Mouse (Mus musculus) c-Kit-positive CD71-negative TER-119-negative erythroid progenitor cells, embryonic 14.5 days (primary cell): ENCODE data around the gene Plcg2.

Source experiments
- DNase-seq: peaks from one replicate; pipeline ENCODE4 v3.0.0-alpha.2; 2013; ENCODE audit warnings: low read depth

Gene Plcg2

DNA sequence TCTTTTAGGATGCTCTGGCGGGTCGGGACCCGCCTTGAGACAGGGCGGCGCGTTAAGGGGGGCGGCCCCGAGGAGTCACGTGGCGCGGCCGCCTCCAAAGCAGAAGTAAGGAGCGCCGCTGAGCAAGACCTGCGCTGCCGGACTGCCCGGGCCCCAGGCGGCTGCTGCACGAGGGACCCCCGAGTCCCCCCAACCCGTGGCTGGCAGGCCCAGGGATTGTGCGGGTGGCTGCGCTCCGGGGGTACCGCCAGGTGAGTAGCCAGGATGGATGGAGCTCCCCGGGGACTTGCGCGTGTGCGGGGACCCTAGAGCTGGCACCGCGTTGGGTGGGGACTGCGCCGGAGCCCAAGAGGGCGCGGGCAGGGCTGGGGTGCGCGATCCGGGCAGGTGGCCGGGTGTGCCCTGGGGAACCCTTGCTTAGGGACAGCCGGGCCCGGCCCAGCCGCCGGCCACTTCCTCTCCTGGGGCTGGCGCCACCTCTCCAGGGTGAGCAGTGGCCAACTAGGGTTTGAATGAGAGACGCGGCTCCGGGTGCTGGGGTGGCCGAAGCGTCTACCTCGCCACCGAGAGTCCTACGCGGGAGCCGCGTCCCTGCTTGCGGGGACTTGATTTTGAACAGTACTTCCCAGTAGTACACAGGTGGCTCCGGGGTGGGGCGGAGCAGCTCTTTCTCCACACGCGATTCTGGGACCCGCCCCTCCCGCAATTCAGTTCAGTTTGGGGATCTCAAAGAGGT is at the start of gene Plcg2:
TSS of gene Plcg2 (plus strand) at position 113 of the 736 bp plus-strand sequence.
- DNase-seq: no peak

DNA sequence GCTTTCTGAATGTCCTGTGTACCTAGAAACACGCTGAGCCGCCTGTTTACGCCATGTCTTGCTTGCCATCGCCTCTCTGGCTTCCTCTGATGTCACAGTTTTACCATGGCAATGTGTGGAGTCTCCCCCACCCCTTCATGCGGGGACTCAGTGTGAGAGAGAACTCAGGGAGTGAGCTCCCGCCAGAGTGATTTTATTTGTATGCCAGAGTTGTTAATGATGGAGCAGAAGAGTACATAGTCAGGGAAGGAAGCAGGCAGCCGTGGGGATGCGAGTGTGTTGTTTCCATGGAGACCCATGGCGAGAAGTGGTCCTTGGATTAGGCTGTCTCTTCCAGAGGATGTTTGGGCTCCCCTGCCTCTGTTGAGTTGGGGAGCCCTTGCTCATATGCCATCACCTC is 47.0 kb upstream of the Plcg2 start:
- DNase-seq: no peak

DNA sequence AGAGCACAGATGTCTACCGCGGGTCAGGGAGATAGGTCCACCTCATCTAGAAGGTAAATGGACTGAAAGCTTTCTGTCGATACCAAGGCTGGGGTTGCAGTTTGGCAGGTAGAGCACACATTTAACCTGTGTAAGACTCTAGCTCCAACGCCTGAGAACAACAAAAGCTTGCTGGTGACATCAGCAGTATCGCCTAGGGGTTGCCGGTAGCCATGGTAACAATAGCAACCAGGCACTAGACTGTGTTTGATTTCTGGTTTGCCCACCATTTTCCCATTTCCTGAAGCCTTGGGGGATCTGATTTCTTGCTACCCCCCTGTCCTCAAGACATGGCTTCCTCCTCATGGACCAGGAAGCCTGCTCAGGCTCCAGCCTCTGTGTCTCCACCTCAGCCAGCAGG is 44.1 kb upstream of the Plcg2 start:
- DNase-seq: no peak

DNA sequence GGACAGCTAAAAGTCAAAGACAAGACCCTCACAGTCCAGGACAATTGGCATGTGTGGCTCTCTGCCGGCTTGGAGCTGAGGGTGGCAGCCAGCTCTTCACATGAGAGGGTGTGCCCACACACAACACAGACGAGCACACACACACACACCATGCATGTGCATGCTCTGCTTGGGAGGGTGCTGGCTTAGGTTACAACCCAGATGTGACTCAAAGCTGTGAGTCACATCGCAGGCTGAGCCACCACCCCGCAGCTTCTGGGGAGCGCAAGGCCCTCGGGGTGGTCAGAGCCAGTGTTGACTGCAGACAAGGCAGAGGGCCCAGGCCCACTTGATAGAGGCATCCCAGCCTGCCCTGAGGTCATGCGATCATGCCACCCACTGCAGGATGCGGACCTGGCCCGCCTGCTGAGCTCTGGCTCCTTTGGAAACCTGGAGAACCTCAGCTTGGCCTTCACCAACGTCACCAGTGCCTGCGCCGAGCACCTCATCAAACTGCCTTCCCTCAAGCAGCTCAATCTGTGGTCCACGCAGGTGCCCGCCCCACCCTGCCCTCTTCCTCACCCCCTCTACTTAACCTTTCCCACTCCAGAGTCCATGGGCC is 43.5 kb upstream of the Plcg2 start:
- DNase-seq: no peak

DNA sequence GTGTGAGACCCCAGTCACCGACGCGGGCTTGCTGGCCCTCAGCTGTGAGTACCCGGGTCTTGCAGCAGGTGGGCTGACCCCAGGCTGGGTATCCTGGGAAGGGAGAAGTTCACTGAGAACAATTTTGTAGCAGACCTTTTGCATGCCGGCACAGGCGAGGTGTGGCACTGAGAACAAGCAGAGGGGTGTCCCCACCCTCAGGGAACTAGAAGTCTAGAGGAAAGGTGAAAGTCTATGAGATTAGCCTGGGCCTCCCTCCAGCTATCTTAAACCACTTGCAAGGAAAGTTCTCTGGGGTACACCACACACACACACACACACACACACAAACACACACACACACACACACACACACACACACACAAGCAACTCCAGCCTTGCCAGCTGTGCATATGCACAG is 42.4 kb upstream of the Plcg2 start:
- no peak for DNase-seq

DNA sequence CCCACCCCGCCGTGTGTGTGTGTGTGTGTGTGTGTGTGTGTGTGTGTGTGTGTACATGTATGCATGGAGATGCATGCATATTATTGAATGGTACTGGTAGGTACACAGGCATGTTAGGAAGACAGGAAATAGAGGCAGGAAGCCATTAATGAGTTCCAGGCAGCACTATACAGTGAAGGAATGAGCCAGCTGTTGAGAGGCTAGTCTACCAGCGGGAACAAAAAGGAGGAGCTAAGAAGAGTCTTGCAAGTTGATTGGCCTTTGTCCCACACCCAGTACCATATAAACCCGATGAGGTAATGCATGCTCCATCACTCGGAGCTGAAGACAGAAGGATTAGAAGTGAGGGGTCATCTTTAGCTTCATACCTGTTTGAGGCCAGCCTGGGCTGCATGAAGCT is 39.7 kb upstream of the Plcg2 start:
- no peak for DNase-seq

DNA sequence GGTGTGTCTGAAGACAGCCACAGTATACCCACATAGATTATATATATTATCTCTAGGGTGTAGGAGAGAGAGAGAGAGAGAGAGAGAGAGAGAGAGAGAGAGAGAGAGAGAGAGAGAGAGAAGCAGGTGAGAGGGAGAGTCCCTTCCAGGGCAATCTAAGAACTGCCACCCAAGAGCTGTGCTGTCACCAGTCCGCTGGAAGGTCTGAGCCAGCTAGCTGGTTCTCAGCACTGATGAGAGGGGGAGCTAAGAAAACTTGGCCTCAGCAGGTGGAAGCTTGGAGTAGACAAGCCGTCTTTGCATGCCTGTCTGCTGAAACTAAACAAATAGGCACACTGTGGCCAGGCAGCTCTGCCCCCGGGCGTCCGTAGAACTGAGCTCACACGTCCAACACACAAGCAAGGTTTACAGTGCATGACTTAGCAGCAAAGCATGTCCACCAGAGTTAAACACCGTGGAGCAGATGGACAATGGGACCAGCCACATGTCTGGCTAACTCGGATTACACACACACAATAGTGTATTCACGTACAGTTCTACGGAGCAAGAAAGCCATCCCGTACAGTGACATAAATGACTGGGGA is 35.3 kb upstream of the Plcg2 start:
- no peak for DNase-seq

DNA sequence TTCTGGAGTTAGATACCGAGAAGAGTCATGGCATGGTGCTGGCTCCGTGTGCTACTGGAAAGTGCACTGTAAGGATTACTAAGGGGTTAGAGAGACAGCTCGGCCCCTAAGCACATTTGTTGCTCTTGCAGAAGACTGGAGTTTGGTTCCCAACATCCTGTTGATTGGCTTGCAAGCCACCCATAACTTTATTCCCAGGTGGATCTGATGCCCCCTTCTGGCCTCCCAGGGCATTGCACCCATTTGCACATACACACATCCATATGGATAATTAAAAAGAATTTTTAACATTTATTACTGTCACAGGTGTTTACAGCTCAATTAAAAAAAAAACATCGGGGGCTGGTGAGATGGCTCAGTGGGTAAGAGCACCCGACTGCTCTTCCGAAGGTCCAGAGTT is 33.6 kb upstream of the Plcg2 start:
- DNase-seq: no peak

DNA sequence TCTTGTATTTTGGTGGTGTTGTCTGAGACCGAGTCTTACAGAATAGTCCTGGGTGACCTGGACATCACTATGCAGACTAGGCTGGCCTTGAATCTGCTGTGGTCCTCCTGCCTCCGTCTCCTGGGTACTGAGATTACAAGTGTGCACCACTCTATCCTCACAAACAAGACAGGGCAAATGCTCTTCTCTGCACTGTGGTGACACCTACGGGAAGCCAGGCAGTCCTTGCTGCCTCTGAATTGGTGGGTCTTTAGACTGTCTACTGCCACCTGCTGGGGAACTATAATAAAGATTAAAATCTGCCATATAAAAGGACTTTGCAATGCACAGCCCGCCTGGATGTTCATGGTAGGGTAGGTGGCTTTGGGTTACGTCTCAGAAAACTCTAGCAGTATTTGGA is 32.8 kb upstream of the Plcg2 start:
- no peak for DNase-seq

DNA sequence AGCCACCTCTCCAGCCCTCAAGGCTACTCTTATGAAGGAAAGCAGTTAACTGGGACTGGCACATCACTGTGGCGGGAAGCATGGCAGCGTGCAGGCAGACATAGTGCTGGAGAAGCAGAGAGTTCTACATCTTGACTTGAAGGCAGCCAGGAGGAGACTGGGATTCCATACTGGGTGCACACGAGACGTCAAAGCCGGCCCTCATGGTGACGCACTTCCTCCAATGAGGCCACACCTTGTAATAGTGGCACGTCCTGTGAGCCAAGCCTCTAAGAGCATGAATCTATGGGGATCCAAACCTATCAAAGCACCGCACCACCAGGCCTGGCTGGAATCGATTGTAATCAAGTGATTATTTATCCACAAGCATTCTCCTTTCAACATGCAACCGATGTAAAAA is 30.6 kb upstream of the Plcg2 start:
- no peak for DNase-seq

DNA sequence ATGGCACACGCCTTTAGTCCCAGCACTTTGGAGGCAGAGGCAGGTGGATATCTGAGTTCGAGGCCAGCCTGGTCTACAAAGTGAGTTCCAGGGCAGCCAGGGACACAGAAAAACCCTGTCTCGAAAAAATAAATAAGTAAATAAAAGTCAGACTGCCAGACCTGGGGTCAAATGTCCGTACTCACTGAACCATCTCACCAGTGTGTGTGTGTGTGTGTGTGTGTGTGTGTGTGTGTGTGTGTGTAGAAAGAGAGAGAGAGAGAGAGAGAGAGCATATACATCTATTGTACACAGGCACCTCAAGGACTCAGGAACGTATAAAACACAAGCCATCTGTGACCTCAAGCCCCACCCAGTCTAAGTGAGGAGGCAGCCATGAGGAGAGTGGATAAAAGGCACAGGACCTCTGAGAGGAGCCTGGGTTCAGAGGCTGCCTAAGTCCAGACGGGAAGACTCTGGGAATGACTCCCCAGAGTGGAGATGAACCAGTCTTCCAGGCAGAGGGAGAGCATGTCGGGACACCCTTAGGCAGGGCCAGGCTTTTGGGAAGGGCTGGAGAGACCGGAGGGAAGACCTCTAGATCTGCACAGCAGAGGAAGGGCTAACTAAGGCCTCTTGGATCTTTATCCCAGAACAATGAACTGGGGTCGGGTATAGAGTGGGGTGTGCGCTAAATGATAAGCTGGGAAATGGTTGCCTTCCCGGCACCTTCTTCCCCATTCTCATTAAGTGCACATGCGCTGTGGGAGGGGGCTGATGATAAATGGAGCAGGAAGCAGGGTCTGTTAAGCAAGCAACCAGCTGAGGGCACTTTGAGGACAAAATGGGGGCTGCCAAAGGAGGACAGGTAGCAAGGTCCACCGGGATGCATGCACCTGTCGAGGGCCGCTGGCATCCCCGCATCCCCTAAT is 28.4 kb upstream of the Plcg2 start:
- DNase-seq: no peak

DNA sequence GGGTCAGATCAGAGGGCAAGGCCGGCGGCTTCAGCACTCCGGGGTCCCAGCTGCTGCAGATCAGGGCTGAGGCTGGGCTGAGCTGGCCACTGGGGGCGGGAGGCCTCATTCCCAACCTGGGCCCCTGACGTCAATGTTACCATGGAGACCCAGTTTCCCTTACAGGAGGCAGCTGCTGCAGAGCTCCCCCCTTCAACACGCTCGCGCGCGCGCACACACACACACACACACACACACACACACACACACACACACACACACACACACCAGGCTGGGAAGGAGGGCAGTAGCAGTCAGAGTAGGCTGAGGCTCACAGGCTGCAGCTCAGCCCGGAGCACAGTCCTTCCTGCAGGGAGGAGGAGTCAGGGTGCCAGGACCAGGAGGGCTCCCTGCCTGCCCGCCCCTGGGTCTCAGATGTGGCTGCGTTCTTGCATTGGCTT is 27.7 kb upstream of the Plcg2 start:
- DNase-seq: no peak

DNA sequence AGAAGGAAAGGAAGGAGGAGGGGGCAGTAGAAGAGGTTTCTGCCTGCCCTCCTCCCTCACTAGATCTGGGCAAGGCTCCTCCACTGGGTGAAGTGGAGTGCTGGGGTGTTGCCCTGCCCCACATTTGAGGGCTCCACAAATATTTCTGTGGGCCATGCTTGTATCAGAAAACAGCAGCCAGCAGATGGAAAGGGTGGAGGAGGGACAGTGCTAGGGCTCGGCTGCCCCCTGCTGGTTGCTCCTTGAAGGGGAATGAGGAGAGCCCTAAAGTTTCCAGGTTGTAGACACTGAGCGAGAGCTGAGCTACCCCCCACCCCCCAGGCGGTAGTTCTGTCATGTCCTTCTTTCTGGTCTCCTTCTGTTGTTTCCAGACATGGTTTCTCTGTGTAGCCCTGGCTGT is 26.9 kb upstream of the Plcg2 start:
- DNase-seq: no peak

DNA sequence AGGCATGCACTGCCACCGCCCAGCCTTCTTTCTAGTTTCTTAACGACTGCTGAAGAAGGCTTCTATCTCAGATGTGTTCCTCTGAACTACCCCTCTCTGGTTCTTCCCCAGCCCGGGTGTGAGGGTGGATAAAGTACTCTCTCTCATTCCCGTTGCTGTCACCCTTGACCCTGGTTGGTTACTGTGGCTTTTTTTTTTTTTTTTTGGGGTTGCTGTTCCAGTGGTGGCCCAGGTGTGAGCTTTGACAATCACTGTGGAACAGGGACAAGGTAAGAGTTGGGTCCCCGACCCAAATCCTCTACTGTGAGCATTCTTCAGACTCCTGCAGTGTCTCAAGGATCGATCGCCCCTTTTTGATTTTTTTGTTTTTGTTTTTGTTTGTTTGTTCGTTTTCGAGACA is 26.4 kb upstream of the Plcg2 start:
- no peak for DNase-seq

DNA sequence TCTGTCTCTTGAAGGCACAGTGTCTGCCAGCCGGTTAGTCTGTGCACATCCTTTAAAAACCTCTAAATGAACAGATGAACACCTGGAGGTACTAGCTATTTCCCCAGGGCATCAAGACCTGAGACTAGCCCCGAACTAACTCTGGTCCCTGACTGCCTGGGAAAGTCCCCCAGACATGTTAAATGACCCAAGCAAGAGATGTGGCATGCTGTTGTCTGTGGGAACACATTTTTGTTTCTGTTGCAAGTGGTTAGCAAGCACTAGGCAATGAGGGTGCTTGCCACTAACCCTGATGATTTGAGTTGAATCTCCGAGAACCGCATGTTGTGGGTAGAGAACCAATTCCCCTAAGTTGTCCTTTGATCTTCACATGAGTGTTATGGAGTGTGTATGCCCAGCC is 25.8 kb upstream of the Plcg2 start:
- no peak for DNase-seq

DNA sequence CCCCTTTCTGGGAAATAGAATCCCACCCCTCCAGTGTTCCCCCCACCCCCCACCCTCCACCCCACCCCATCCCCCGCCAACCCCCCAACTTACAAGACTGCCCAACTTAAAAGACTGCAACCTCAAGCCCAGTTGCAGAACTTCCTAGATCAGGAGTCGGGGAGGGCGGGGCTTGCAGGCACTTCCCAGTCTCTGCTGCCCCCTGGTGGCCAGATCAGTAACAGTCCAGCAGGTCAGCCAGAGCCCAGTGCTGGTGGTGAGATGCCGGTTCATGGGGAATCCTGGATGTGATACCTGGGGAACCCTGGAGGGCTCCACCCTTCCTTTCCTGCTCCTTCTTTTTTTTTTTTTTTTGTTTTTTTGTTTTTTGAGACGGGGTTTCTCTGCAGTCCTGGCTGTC is 23.1 kb upstream of the Plcg2 start:
- DNase-seq: peak; percentile 84

DNA sequence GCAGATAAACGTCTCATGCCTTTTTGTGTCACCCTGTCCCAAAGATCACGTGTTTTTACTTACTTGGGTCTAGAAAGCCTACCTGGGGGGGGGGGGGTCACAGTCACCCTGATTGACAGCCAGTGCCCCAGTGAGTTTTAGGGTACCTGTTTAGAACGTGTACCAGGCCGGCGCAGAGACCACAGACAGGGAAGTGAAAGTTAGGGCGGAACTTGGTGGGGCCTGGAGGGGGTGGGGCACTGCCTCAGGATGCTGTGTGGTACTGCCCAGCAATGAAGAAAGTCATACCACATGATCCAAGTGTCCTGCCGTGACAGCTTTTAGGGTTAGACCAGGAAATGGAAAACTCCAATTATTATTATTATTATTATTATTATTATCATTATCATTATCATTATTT is 22.3 kb upstream of the Plcg2 start:
- DNase-seq: no peak

DNA sequence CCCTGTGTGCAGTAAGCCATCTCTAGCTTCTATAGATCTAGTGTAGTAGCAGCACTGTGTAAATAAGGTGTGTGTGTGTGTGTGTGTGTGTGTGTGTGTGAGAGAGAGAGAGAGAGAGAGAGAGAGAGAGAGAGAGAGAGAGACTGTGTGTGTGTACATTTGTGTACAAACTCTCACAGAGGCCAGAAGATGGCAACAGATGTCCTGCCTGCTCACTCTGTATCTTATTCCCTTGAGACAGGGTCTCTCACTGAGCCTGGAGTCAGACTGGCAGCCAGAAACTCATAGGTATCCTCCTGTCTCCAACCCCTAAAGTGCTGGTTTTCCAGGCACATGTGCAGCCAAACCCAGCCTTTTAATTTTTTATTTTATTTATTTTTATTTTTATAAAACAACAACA is 20.0 kb upstream of the Plcg2 start:
- no peak for DNase-seq

DNA sequence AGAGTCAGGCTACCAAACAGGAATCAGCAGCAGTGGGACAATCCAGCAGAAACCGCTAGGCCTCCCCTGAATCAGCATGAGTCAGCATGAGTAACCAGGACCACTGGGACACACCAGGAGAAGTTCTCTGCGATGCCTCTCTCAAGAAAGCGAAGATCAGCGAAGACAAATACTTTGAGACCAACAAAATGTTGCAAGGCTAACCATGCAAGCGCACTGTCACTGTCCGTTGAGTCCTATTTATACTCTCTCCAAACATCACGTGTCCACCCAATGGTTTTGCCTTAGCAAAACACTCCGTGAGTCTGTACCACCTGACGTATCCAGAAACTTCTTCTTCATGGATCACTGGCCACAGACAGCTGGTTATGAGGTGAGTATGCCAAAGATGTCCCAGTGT is 18.1 kb upstream of the Plcg2 start:
- DNase-seq: no peak

DNA sequence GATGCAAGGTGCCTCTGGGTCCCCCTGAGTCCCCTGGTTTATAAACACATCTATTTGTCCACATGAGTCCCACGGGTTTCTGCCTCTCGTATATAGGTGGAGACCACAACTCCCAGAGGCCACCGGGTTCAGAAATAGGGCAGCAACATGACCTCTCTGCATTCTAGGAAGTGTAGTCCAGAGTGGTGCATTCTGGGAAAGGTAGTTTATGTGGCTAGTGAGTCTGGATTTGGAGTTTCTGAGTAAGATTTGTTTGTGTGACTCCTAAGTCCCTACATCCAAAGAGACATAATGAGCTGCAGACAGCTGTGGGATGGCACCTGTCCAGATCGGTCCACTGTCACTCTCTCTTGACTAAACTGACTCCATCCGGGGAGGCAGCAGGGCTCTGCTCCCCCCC is 17.6 kb upstream of the Plcg2 start:
- DNase-seq: no peak

DNA sequence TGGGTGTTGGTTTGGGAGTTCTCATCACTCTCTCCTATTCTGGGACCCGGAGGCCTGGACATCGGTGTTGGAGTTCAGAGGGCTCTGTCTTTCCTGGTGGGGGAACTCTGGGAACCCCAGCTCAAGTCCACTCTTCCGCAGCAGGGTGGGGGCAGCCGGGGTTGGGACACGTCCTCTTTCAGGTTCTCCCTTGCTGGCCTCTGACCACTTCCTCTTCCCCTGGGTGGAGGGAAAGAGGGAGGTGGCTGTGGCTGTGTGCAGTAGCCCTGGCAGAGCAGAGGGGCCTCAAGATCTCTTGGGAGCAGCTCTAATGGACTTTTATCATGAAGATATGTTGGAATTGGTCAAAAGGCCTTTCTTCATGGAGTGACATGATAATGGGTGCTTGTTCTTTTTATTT is 16.3 kb upstream of the Plcg2 start:
- DNase-seq: no peak

DNA sequence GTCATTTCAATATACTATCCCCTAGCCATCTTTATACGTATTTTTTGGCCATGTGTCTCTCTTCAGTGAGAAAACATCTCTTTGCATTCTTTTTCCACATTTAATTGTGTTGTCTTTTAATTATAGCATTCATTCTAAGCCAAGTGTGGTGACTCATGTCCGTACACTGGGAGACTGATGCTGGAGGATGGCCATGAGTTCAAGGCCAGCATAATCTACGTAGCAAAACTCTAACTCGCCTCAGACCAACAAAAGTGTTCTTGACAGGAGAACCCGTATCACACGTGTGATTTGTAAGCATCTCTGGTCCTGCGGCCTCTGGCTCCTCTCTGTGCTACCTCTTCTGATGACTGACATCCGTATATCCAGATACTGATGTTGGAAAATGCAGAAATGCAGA is 13.4 kb upstream of the Plcg2 start:
- no peak for DNase-seq

DNA sequence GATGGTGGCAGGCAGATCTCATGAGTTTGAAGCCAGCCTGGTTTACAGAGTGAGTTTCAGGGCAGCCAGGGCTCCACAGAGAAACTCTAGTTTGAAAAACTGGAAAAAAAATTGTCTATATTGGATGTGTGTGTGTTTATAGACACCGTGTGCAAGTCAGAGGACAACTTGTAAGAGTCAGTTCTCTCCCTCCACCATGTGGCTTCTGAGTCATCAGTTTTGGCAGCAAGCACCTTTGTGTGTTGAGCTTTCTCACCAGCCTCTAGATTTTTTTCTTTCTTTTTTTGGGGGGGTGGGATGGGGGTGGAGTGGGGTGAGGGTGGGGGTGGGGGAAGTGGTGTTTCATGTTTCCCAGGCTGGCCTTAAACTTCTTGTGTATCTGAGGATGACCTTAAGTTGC is 12.8 kb upstream of the Plcg2 start:
- DNase-seq: no peak
